Mouse (Mus musculus): ENCODE results near the gene Gm21983.
A peak's percentile ranks its signal among the peaks of the same experiment; 100 is the strongest.

Gm21983 gene

DNA sequence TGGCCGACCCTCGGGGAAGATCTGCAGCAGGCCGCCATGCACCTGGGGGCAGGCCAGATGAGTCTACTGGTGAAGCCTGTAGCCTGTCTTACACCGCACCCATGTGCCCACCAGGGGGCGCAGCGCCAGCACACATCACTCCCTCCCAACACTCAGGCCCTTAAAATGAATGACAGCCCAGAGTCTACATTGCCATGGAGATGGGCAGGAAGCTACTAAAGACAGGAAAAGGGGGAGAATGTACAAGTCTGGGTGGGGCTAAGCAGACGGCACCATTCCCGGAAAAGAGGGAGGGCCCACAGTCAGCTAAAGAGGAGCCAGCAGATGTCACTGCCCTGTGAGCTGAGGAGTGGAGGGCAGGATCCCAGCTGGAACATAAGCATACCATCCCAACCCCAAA lies 21.0 kb downstream of the Gm21983 start:
- peak; percentile 60 for DNase-seq (ENCODE audit: low spot score)

DNA sequence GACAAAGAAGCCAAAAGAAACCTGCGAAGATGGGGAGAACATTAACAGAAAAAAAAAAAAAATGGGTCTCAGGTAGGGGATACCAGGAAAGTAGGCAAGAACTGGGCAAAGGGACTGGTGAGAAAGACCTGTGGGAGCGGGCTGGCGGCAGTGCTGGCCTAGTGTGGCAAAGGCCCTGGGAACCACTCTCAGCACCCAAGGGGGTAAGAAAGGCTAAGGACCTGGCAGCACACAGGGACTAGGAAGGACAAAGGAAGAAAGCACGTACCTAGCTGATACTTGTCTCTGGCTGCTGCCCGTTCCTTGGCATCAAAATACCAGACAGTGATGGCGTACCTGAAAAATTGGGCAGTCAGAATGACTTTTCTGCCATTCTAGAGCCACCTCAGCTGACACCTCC lies 21.6 kb downstream of the Gm21983 start:
- DNase-seq (ENCODE audit: low spot score) = no peak

DNA sequence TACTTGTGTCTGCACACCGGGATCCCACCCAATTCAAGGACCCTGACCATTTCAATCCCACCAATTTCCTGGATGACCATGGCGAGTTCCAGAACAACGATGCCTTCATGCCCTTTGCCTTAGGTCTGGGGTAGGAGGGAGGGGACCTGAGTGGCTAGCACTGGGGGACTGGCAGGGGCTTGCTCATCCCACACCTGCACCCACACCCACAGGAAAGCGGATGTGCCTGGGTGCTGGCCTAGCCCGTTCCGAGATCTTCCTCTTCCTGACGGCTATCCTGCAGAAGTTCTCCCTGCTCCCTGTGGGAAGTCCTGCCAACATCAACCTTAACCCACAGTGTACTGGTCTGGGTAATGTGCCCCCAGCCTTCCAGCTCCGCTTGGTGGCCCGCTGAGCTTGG lies 22.7 kb downstream of the Gm21983 start:
- no peak for DNase-seq (ENCODE audit: low spot score)

- no peak for DNase-seq (ENCODE audit: low spot score)
These were observed 24.9 kb downstream of the Gm21983 start for GRCm38 (mm10) chr7:27156005-27156404.

- no peak for DNase-seq (ENCODE audit: low spot score)
These were observed 27.6 kb downstream of the Gm21983 start, which contains the start of gene Cyp2t4 for GRCm38 (mm10) chr7:27153205-27153764. Gene Cyp2t4, plus strand, starts transcription at chr7:27153714.

GRCm38 (mm10) chr7:27136410-27136996 lies 44.4 kb downstream of the Gm21983 start:
- DNase-seq (ENCODE audit: low spot score) = no peak

- no peak for DNase-seq (ENCODE audit: low spot score)
These were observed 47.1 kb downstream of the Gm21983 start for GRCm38 (mm10) chr7:27133757-27134156.

DNA sequence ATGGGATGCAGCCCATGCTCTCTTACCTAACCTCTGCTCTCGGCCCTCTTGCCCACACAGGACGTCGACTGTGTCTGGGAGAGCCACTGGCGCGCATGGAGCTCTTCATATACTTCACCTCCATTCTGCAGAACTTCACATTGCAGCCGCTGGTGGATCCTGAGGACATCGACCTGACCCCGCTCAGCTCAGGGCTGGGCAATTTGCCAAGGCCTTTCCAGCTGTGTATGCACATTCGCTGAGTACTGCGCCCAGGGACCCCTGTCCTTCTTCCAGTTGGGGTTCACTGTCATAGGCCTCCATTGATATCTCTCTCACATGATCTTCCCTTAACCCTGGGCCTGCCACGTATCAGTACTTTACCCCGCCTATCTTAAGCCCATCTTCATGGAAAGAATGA lies 47.7 kb downstream of the Gm21983 start:
- no peak for DNase-seq (ENCODE audit: low spot score)

DNA sequence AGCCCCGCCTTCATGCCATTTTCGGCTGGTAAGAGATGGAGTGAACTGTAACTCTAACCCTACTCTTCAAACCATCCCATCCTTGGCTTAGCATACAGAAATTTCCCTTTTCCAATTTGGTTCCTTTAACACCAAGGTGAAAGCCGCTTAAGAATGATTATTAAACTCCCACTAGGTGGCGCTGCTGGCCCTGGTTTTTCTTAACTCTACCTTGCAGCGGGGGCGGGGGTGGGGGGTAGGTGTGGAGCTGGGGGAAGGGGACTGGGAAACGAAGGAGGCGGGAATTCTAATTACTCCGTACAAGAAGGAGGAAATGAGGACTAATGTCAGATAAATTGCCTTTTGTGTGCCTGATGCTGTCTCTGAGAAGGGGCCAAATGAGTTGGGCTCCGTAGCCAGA lies 48.3 kb downstream of the Gm21983 start:
- peak; percentile 55 for DNase-seq (ENCODE audit: low spot score)

GRCm38 (mm10) chr7:27131387-27131786 lies 49.5 kb downstream of the Gm21983 start:
- no peak for DNase-seq (ENCODE audit: low spot score)

- DNase-seq (ENCODE audit: low spot score) = no peak
These were observed 50.1 kb downstream of the Gm21983 start for GRCm38 (mm10) chr7:27130521-27131370.

DNA sequence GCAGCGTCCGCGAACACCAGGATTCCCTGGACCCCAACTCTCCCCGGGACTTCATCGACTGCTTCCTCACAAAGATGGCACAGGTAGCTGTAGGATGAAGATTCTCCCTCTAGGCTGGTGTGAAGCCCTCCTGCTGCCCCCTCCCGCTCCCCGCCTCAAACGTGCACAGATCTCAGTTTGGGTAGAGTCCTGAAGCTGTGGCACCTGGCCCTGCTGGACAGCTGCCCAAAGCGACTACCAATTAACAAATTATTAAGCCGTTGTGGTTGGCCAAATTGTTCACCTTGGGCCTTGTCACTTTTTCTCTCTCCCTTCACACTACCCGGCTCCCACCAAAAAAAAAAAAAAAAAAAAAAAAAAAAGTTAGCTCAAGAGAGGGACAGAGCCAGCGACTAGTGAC lies 51.1 kb downstream of the Gm21983 start:
- DNase-seq (ENCODE audit: low spot score) = no peak

- DNase-seq (ENCODE audit: low spot score) = no peak
These were observed 51.9 kb downstream of the Gm21983 start for GRCm38 (mm10) chr7:27128946-27129345.

DNA sequence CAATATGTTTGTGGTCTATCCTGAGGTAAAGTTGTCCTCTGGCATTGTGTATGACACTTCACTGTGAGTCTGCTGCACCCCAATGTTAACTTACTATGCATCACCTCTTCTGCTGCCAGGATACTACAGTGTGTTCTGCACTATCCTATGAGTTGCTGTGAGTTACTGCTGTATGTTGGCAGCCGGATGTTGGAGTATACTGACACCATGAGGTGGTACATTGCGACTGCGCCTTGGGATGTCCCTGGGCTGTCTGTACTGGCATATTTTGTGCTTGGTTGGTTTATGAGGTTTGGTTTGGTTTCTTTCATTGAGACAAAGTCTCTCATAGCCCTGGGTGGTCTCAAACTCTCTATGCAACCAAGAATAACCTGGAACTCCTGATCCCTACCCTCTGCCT lies 52.7 kb downstream of the Gm21983 start:
- peak; percentile 58 for DNase-seq (ENCODE audit: low spot score)

- DNase-seq (ENCODE audit: low spot score) = no peak
These were observed 55.9 kb downstream of the Gm21983 start for GRCm38 (mm10) chr7:27124969-27125368.

DNA sequence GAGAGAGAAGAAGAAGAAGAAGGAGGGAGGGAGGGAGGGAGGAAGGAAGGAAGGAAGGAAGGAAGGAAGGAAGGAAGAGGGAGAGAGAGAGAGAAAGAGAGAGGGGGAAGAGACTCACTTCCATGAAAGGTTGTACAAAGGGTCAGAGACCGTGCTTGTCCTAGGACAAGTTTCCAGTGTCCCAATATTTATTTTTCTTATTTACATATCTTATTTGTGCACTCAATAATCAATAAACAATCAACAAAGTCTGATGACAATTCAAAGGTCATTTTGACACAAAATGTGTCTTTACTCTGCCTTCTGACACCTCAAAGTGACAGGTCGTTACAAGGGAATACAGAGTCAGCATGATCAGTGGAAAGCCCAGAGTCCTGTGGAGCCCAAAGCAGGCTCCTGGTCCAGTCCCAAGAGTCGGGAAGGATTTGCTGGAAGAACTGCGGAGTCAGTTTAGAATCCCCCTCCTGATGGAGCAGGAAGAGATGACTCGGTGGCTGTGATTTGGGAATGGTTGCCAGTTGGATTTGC lies 56.5 kb downstream of the Gm21983 start:
- DNase-seq (ENCODE audit: low spot score) = no peak

DNA sequence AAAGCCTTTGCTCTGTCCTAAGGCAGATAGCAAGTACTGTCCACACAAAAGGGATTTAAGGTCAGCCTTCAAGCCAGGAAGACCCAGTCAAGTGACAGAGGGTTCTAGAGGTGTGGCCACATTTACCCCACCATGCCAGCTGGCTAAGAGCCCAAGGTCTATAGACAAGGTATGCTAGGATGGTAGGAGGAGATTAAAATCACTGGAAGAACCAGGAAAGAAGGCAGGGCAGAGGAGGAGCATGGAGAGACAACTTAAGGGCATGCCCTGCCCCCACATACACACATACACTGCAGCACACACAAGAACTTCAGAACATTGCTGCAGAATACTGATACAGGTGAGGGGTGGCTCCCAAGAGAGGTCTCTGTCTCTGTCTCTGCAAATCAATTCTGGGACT lies 61.2 kb downstream of the Gm21983 start, which contains the start of gene Cyp2f2:
Gene Cyp2f2 (plus strand): TSS at position 234 of the 400 bp plus-strand sequence.
- DNase-seq (ENCODE audit: low spot score) = peak; percentile 59
